Mouse (Mus musculus) left cerebral cortex, postnatal 4 days (tissue): ENCODE measurements around the gene Glod5. TPM values are rescaled to one million over a fixed set of nuclear protein-coding genes. Genes with fewer than 3 reads are reported as not detected.

Source experiments
- DNase-seq: peaks from one replicate; pipeline ENCODE4 v3.0.0-alpha.2; 2022
- intact Hi-C: fragments of 180-260 bp; cut with DNase I; formaldehyde crosslinking; loops from one replicate; pipeline ENCODE4 v1.15.1; 2025
- total RNA-seq, 2 experiments: library from RNA; stranded (reverse); gene quantifications; 2 replicates each; pipeline ENCODE4 v1.2.3; 2021

Glod5 gene
- total RNA-seq, 2 experiments from 2014 or later: not detected

DNA sequence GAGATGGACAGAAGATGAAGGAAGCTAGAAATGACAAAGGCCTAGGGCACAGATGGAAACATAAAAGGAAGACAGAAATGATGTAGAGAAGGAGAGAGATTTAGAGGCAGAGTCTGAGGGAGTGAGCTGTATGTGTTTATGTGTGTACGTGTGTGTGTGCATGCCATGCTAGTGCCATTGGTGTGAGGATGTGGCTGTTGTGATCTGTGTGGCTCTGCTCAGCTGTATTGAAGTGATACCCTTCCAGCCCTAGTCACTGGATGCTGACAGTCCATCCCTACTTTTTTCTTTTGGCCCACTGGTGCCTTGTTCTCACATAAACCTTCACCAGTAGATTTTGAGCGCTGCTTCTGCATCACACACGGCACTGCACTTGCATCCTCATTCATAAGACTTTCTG lies 49.4 kb downstream of the Glod5 start:
- DNase-seq: no peak
- intact Hi-C loops: no loop called here

DNA sequence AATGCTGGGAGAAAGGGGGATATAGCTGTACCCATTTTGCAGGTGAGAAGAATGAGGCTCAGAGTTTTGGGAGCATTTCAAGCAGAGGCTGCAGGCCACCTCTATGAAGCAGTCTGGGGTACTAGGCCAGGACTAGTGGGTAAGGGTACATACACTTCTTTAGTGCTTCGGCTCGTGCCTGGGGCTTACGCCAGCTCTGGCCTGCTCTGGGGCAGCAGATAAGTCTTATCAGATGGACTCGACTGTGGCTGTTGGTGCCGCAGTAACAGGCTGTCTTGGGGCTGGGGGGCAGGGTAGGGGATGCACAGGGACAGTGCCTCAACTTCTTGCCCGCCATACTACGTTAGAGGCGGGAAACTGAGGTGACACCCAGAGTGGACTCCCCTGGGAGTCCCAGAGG lies 50.1 kb downstream of the Glod5 start:
- intact Hi-C loops: no loop called here
- DNase-seq: no peak

DNA sequence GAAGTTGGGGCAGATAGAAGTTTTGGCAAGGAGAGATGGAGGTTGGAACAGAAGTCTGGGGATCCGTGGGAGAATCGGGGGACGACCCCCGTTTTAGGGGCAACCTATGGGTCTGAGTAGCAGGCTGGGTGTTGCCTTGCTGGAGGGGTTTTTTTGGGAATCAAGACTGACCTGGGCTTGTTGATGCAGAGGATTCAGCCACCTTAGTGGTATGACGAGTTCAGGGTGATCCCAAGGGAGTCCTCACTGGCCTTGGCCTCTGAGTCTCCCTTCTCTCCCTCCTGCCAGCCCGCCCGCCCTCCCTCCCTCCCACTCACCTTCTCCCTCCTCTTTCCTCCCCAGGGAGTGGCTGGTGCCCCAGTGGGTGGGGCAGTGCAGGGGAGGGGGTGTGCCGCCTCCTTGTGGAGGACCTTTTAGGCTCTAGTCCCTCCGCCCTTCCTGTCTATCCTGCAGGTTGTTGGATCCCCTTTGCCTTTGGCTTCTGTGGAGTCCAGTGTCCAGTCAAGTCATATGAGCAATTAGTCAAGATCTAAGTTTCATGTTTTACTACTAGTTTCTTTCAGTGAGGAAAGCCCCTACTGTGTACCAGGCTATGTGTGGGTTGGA lies 50.6 kb downstream of the Glod5 start:
- DNase-seq: no peak
- intact Hi-C loops: no loop called here

DNA sequence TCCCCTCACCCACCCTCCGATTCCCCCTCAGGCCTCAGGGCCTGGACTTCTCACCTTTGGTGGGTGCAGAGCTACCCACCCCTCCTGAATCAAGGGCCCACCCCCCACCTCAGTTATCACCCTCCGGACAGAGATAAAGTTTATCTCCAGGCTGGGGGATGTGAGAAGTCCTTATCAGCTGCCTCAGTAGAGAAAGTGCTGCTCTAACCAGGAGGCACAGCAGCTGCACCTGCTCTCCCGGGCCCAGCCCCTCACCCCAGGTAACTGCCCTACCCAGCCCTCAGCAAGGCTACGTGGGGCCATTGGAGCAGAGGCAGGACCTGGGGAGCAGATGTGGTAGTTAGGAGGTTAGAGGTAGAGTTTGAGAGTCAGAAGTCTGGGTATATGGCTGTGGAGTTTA lies 52.1 kb downstream of the Glod5 start:
- intact Hi-C loops: no loop called here
- no peak for DNase-seq

DNA sequence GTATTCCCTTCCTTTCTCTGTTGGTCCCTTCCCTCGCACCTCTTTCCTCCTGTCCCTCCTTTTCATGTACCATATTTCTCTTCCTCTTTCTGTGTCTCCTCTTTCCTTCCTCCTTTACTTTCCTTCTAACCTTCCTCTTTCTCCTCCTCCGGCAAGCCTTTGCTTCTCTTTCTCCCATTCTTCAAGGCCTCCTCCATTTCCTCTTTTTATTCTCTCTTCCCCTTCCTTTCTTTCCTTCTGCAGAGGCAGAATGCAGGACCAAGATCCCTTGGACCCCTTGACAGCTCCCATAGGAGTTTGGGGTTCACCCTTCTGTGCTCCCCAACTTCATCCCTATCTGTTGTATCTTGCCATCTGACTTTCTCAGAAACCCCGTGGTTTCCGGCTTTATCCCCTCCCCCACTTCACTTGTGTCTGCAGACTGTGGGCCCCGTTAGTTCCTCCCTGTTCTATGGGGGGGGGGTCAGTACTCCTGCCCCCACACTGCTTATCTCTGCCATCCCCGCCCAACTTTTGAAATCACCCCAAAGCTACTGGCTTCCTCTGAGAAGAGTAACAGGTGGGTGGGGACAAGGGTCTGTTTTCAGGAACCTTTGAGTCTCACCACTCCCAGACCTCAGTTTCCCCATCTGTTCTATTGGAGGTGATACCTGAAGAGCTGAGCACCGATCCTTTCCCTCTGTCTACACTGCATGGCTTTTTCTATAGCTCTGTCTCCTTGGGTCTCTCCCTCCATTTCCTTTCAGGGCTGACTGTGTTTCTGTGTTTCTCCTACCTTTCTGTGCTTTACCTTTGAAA lies 54.3 kb downstream of the Glod5 start:
- intact Hi-C loops: no loop called here
- no peak for DNase-seq

DNA sequence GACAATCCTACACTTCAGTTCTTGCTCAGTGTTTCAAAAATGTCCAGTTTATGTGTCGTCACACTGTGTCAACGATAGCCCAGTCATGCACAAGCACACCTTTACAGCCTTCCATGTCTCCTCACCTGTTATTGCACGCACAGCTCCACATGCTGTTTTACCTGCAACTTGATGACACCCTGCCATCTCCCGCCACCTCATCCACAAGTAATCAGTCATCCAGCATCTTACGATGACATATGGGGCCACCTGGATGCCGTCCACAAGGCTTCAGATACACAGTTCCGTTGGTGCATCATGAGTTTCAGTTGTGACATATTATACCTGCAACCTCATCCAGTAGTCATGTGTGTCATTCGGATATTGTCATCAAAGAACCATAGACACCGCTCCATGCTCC lies 59.4 kb downstream of the Glod5 start:
- intact Hi-C loops: no loop called here
- DNase-seq: no peak

Other genes starting within 250 kb of the Glod5 start
- gene Gripap1, start 228.7 kb downstream of the Glod5 start, total RNA-seq: 10 to 100 TPM; 79.8 to 81.2 TPM
- 10 to 100 TPM; 10.9 to 12.9 TPM for gene Kcnd1, start 196.2 kb downstream of the Glod5 start, total RNA-seq
- gene Otud5, start 177.1 kb downstream of the Glod5 start, total RNA-seq: 10 to 100 TPM; 63.8 to 69.8 TPM
- 10 to 100 TPM; 25.4 to 27.2 TPM for gene Pim2, start 140.2 kb downstream of the Glod5 start, total RNA-seq
- gene Slc35a2, start 134.5 kb downstream of the Glod5 start, total RNA-seq: 10 to 100 TPM; 40.5 to 41.7 TPM
- gene Pqbp1, start 119.2 kb downstream of the Glod5 start, total RNA-seq: 10 to 100 TPM; 92.7 to 98.2 TPM
- 10 to 100 TPM; 46.6 to 54.4 TPM for gene Timm17b, start 119.1 kb downstream of the Glod5 start, total RNA-seq
- not detected for gene Gm10491, start 110.7 kb downstream of the Glod5 start, total RNA-seq
- not detected for gene Gm10490, start 109.0 kb downstream of the Glod5 start, total RNA-seq
- gene Pcsk1n, start 98.7 kb downstream of the Glod5 start, total RNA-seq: 100 to 1,000 TPM; 188 to 204 TPM
- not detected for gene Eras, start 89.9 kb downstream of the Glod5 start, total RNA-seq
- 10 to 100 TPM; 62.5 to 71.4 TPM for gene Hdac6, start 70.6 kb downstream of the Glod5 start, total RNA-seq
- not detected for gene Gata1, start 40.4 kb downstream of the Glod5 start, total RNA-seq
- gene Suv39h1, start 56.3 kb upstream of the Glod5 start, total RNA-seq: 10 to 100 TPM; 35.0 to 36.7 TPM
- gene Was, start 72.0 kb upstream of the Glod5 start, total RNA-seq: under 1 TPM; 0.42 to 0.94 TPM
- gene Wdr13, start 114.4 kb upstream of the Glod5 start, total RNA-seq: 100 to 1,000 TPM; 214 to 224 TPM
- gene Rbm3, start 127.4 kb upstream of the Glod5 start, total RNA-seq: 100 to 1,000 TPM; 346 to 406 TPM
- 10 to 100 TPM; 18.1 to 19.9 TPM for gene Tbc1d25, start 157.7 kb upstream of the Glod5 start, total RNA-seq
- 10 to 100 TPM; 19.9 to 25.5 TPM for gene Ebp, start 175.0 kb upstream of the Glod5 start, total RNA-seq
- 10 to 100 TPM; 43.4 to 49.5 TPM for gene Porcn, start 188.0 kb upstream of the Glod5 start, total RNA-seq
- gene Ftsj1, start 233.9 kb upstream of the Glod5 start, total RNA-seq: 10 to 100 TPM; 25.9 to 28.9 TPM